ENCODE assay signal across 21 mouse cellular contexts in the genomic region with DNA sequence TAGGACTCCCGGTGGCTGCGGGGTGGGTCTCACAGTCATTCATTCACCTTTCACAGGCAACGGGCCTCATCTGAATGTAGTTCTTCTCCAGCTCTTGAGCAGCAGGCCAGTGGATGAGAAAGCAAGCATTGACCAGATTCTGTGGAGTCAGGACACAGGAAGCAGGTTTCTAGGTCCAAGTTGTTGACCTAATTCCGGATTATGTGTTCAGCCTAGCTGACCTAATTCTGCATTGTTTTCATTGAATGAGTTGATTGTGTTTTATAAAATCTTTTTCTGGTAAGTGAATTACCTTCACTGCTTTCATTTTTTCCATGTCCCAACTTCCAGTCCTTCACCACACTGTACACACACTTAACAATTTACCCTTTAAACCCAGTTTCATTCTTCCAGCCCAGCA. TPM values are rescaled to one million over a fixed set of nuclear protein-coding genes. Genes with fewer than 3 reads are reported as not detected.
A peak's percentile ranks its signal among the peaks of the same experiment; 100 is the strongest.
DNase-seq lines count a peak whose midpoint lies in the region; ATAC-seq lines count a peak whose summit lies in the region.
"Had no signal": no experiment of that assay in that cellular context is flagged by ENCODE, and none has a peak within 500 bp of the region (broad histone marks: within the 10 kb centered on the region; RNA-seq: fewer than 3 reads in every experiment).

No protein-coding gene starts in this region.

- H3K4me2 ChIP-seq in embryonic facial prominence, embryonic 14.5 days (ENCODE audit: low read depth, low read length) = no peak overlapping the region
- no peak overlapping the region for H3K4me2 ChIP-seq in hindbrain, embryonic 14.5 days (replicated peaks)
- no peak overlapping the region for H3K4me2 ChIP-seq in neural tube, embryonic 15.5 days
- H3K4me2 ChIP-seq: intestine, embryonic 15.5 days; liver, embryonic 13.5 days; lung, embryonic 14.5 days; midbrain, embryonic 13.5 days had no signal

- ATAC-seq in embryonic facial prominence, embryonic 14.5 days (ENCODE audit: low read depth) = no peak; the same call in 1 of the 2 replicates
- ATAC-seq in hindbrain, embryonic 14.5 days (ENCODE audit: low FRiP score) = no peak
- no peak for ATAC-seq in neural tube, embryonic 15.5 days (ENCODE audit: low FRiP score)
- ATAC-seq: hindbrain, embryonic 16.5 days; intestine, embryonic 15.5 days; midbrain, embryonic 13.5 days had no signal

- WGBS in embryonic facial prominence, embryonic 14.5 days = 70% methylated on average over 4 of the region's 4 CpGs
- WGBS in embryonic facial prominence, embryonic 10.5 days = 77% methylated on average over 4 of the region's 4 CpGs
- WGBS in hindbrain, embryonic 10.5 days = 83% methylated on average over 4 of the region's 4 CpGs
- 72% methylated on average over 4 of the region's 4 CpGs for WGBS in hindbrain, embryonic 14.5 days
- 67% methylated on average over 4 of the region's 4 CpGs for WGBS in neural tube, embryonic 15.5 days

- no peak for DNase-seq in embryonic facial prominence, embryonic 14.5 days (ENCODE audit: low spot score)
- no peak for DNase-seq in embryonic facial prominence, embryonic 10.5 days (ENCODE audit: low spot score)
- no peak for DNase-seq in hindbrain, embryonic 10.5 days (ENCODE audit: low spot score)
- no peak for DNase-seq in hindbrain, embryonic 14.5 days (ENCODE audit: low spot score)
- DNase-seq in retina, embryonic 14.5 days (ENCODE audit: low spot score) = peak; percentile 63
- no peak for DNase-seq in kidney, postnatal 36 days
- DNase-seq: adrenal gland, postnatal 25 days; cerebellum, adult 11 months; cerebellum, adult 9-11 months; heart, postnatal 36 days; kidney, adult 8-10 months; kidney, postnatal 10 days; layer of hippocampus, postnatal 36 days; liver, embryonic 13.5 days; lung, embryonic 14.5 days had no signal

- H3K27me3 ChIP-seq in embryonic facial prominence, embryonic 14.5 days (replicated peaks; ENCODE audit: control insufficient read depth, insufficient read depth, low read length) = no peaks in the 10 kb centered on the region
- H3K27me3 ChIP-seq in embryonic facial prominence, embryonic 10.5 days (replicated peaks; ENCODE audit: low read depth, poor library complexity, severe bottlenecking) = no peaks in the 10 kb centered on the region
- 0 out of 2 replicates have a peak, but pooled peaks cover 3% of the 10 kb centered on the region for H3K27me3 ChIP-seq in hindbrain, embryonic 10.5 days (ENCODE audit: insufficient read depth, poor library complexity, severe bottlenecking)
- H3K27me3 ChIP-seq in hindbrain, embryonic 14.5 days (ENCODE audit: control insufficient read depth, insufficient read depth, low read length) = no peaks in the 10 kb centered on the region
- H3K27me3 ChIP-seq in neural tube, embryonic 15.5 days (replicated peaks) = no peaks in the 10 kb centered on the region
- H3K27me3 ChIP-seq: intestine, embryonic 15.5 days; liver, embryonic 13.5 days; midbrain, embryonic 13.5 days had no signal

- H3K9ac ChIP-seq in embryonic facial prominence, embryonic 14.5 days (ENCODE audit: low read depth, low read length) = no peak overlapping the region
- no peak overlapping the region for H3K9ac ChIP-seq in hindbrain, embryonic 14.5 days
- H3K9ac ChIP-seq in neural tube, embryonic 15.5 days (replicated peaks) = no peak overlapping the region
- H3K9ac ChIP-seq: intestine, embryonic 15.5 days; liver, embryonic 13.5 days; lung, embryonic 14.5 days; midbrain, embryonic 13.5 days had no signal

- H3K9me3 ChIP-seq in embryonic facial prominence, embryonic 14.5 days (ENCODE audit: control insufficient read depth, low read length) = no peaks in the 10 kb centered on the region
- no peaks in the 10 kb centered on the region for H3K9me3 ChIP-seq in embryonic facial prominence, embryonic 10.5 days
- H3K9me3 ChIP-seq in hindbrain, embryonic 10.5 days = no peaks in the 10 kb centered on the region
- H3K9me3 ChIP-seq in hindbrain, embryonic 14.5 days (ENCODE audit: control insufficient read depth, low read length) = no peaks in the 10 kb centered on the region
- H3K9me3 ChIP-seq in neural tube, embryonic 15.5 days (replicated peaks) = no peaks in the 10 kb centered on the region
- H3K9me3 ChIP-seq: intestine, embryonic 15.5 days; liver, embryonic 13.5 days; midbrain, embryonic 13.5 days had no signal

- H3K36me3 ChIP-seq in embryonic facial prominence, embryonic 14.5 days (ENCODE audit: control insufficient read depth, insufficient read depth, low read length) = no peaks in the 10 kb centered on the region
- no peaks in the 10 kb centered on the region for H3K36me3 ChIP-seq in embryonic facial prominence, embryonic 10.5 days (replicated peaks)
- no peaks in the 10 kb centered on the region for H3K36me3 ChIP-seq in hindbrain, embryonic 10.5 days
- H3K36me3 ChIP-seq in hindbrain, embryonic 14.5 days (replicated peaks; ENCODE audit: control insufficient read depth, insufficient read depth) = no peaks in the 10 kb centered on the region
- H3K36me3 ChIP-seq in neural tube, embryonic 15.5 days = no peaks in the 10 kb centered on the region
- H3K36me3 ChIP-seq: intestine, embryonic 15.5 days; liver, embryonic 13.5 days; midbrain, embryonic 13.5 days had no signal

- no peak overlapping the region for H3K4me3 ChIP-seq in embryonic facial prominence, embryonic 14.5 days (ENCODE audit: low read depth, low read length)
- no peak overlapping the region for H3K4me3 ChIP-seq in embryonic facial prominence, embryonic 10.5 days
- H3K4me3 ChIP-seq in hindbrain, embryonic 10.5 days = no peak overlapping the region
- no peak overlapping the region for H3K4me3 ChIP-seq in hindbrain, embryonic 14.5 days (replicated peaks; ENCODE audit: low read length)
- no peak overlapping the region for H3K4me3 ChIP-seq in brown adipose tissue, adult 24 weeks (ENCODE audit: insufficient read depth, low read depth, low read length)
- H3K4me3 ChIP-seq in neural tube, embryonic 15.5 days (replicated peaks) = no peak overlapping the region
- H3K4me3 ChIP-seq: intestine, embryonic 15.5 days; liver, embryonic 13.5 days; midbrain, embryonic 13.5 days had no signal

- H3K4me1 ChIP-seq in embryonic facial prominence, embryonic 14.5 days (ENCODE audit: control insufficient read depth, insufficient read depth, low read length) = no peaks in the 10 kb centered on the region; the same call in 1 of the 2 replicates
- H3K4me1 ChIP-seq in embryonic facial prominence, embryonic 10.5 days = peaks cover 32% of the 10 kb centered on the region
- H3K4me1 ChIP-seq in hindbrain, embryonic 10.5 days (replicated peaks) = peaks cover 8% of the 10 kb centered on the region; the same call in 1 of the 2 replicates
- H3K4me1 ChIP-seq in hindbrain, embryonic 14.5 days (replicated peaks; ENCODE audit: control insufficient read depth, insufficient read depth, low read length) = no peaks in the 10 kb centered on the region
- H3K4me1 ChIP-seq in brown adipose tissue, adult 24 weeks (ENCODE audit: control insufficient read depth, insufficient read depth, insufficient read length, low read length) = no peaks in the 10 kb centered on the region
- peaks cover 3% of the 10 kb centered on the region; the same call in 1 of the 2 replicates for H3K4me1 ChIP-seq in neural tube, embryonic 15.5 days
- H3K4me1 ChIP-seq: intestine, embryonic 15.5 days; liver, embryonic 13.5 days; midbrain, embryonic 13.5 days had no signal

- 0 out of 2 replicates have a peak overlapping the region, but pooled peaks have one; percentile 44 for H3K27ac ChIP-seq in embryonic facial prominence, embryonic 14.5 days (replicated peaks; ENCODE audit: low read depth, low read length)
- no peak overlapping the region for H3K27ac ChIP-seq in embryonic facial prominence, embryonic 10.5 days (replicated peaks)
- 0 out of 2 replicates have a peak overlapping the region, but pooled peaks have one; percentile 2 for H3K27ac ChIP-seq in hindbrain, embryonic 10.5 days
- H3K27ac ChIP-seq in hindbrain, embryonic 14.5 days = no peak overlapping the region
- H3K27ac ChIP-seq in brown adipose tissue, adult 24 weeks (replicated peaks; ENCODE audit: low read depth, low read length) = 0 out of 2 replicates have a peak overlapping the region, but pooled peaks have one; percentile 7
- H3K27ac ChIP-seq in neural tube, embryonic 15.5 days (replicated peaks) = no peak overlapping the region
- H3K27ac ChIP-seq: intestine, embryonic 15.5 days; liver, embryonic 13.5 days; midbrain, embryonic 13.5 days; stomach, postnatal 0 days had no signal

RNA-seq across cellular contexts. Expression of gene Rnf144b, which starts 32.4 kb away (rescaled TPM):
- 4.9 and 5.3 TPM in 2 replicates for polyA plus RNA-seq in embryonic facial prominence, embryonic 14.5 days (2014; fragmentation: Nextera tagmentation; extraction: Ambion mirVana)
- polyA plus RNA-seq in embryonic facial prominence, embryonic 10.5 days (2016; fragmentation: Nextera tagmentation; extraction: Ambion mirVana) = 0.79 and 0.90 TPM in 2 replicates
- polyA plus RNA-seq in hindbrain, embryonic 10.5 days (2016; fragmentation: Nextera tagmentation; extraction: Ambion mirVana) = 0.46 and 0.82 TPM in 2 replicates
- 1.4 and 1.7 TPM in 2 replicates for polyA plus RNA-seq in hindbrain, embryonic 14.5 days (2014; fragmentation: Nextera tagmentation; extraction: Ambion mirVana)
- 7.7 and 11.8 TPM in 2 replicates for polyA plus RNA-seq in brown adipose tissue, adult 24 weeks (2012; ENCODE audit: insufficient read depth, insufficient read length, missing spikeins)
- 1.1 and 1.2 TPM in 2 replicates for polyA plus RNA-seq in neural tube, embryonic 15.5 days (2015; fragmentation: Nextera tagmentation; extraction: Ambion mirVana)

RNA-seq across cellular contexts. Expression of gene Dek, which starts 48.9 kb away (rescaled TPM):
- 188 and 208 TPM in 2 replicates for polyA plus RNA-seq in embryonic facial prominence, embryonic 14.5 days (2014; fragmentation: Nextera tagmentation; extraction: Ambion mirVana)
- 340 and 346 TPM in 2 replicates for polyA plus RNA-seq in embryonic facial prominence, embryonic 10.5 days (2016; fragmentation: Nextera tagmentation; extraction: Ambion mirVana)
- 222 and 348 TPM in 2 replicates for polyA plus RNA-seq in hindbrain, embryonic 10.5 days (2016; fragmentation: Nextera tagmentation; extraction: Ambion mirVana)
- 97.3 and 98.4 TPM in 2 replicates for polyA plus RNA-seq in hindbrain, embryonic 14.5 days (2014; fragmentation: Nextera tagmentation; extraction: Ambion mirVana)
- 26.1 and 38.2 TPM in 2 replicates for polyA plus RNA-seq in brown adipose tissue, adult 24 weeks (2012; ENCODE audit: insufficient read depth, insufficient read length, missing spikeins)
- polyA plus RNA-seq in neural tube, embryonic 15.5 days (2015; fragmentation: Nextera tagmentation; extraction: Ambion mirVana) = 107 and 142 TPM in 2 replicates

Comparison
In these comparisons a context has a peak if more than half of its experiments do, and no peak if none do; other contexts are left out.
1. H3K27ac ChIP-seq: peak in embryonic facial prominence, embryonic 14.5 days (single experiment), hindbrain, embryonic 10.5 days (single experiment) and brown adipose tissue, adult 24 weeks (single experiment); none in embryonic facial prominence, embryonic 10.5 days (single experiment), hindbrain, embryonic 14.5 days (single experiment) and neural tube, embryonic 15.5 days (single experiment).